Mouse (Mus musculus): ENCODE results near the gene Hmga2. TPM values are rescaled to one million over a fixed set of nuclear protein-coding genes. Genes with fewer than 3 reads are reported as not detected.

Gene Hmga2
- polyA plus RNA-seq (2015; fragmentation: Nextera tagmentation; extraction: Ambion mirVana), result 7.8 and 8.1 TPM in 2 replicates

GRCm38 (mm10) chr10:120475601-120476515 lies at the start of gene Hmga2:
Hmga2 (minus strand) TSS chr10:120476469.
- H3K27ac ChIP-seq, result peak within 1 kb of the TSS; percentile 85
- TF ChIP-seq CTCF (IDR thresholded peaks at IDR 0.05; ENCODE audit: low read depth), result no peak
- H3K4me1 ChIP-seq (replicated peaks; ENCODE audit: insufficient read depth, low read length), result no peaks in the 10 kb centered on the region; the same call in none of the 2 replicates
- DNase-seq (ENCODE audit: low spot score) (peak; percentile 85), ATAC-seq (replicated peaks; ENCODE audit: low FRiP score, low read depth) (peak; percentile 41)
- H3K27me3 ChIP-seq (ENCODE audit: insufficient read depth, low read length), result no peaks in the 10 kb centered on the region
- no peaks in the 10 kb centered on the region for H3K36me3 ChIP-seq (ENCODE audit: insufficient read depth, low read length)
- H3K4me2 ChIP-seq (ENCODE audit: low read length), result peak within 1 kb of the TSS; percentile 99
- H3K9me3 ChIP-seq (replicated peaks; ENCODE audit: low read length), result no peaks in the 10 kb centered on the region
- WGBS, result under 1% methylated on average over 95 of the region's 99 CpGs
- peak within 1 kb of the TSS; percentile 84 for H3K4me3 ChIP-seq (replicated peaks; ENCODE audit: low read depth, low read length)
- peak within 1 kb of the TSS; percentile 88 for H3K9ac ChIP-seq (ENCODE audit: low read depth, low read length)

- Histone ChIP-seq H3K4me1 (replicated peaks; ENCODE audit: insufficient read depth, low read length) (no peaks in the 10 kb centered on the region), H3K27me3 (ENCODE audit: insufficient read depth, low read length) (no peaks in the 10 kb centered on the region), H3K36me3 (ENCODE audit: insufficient read depth, low read length) (no peaks in the 10 kb centered on the region), H3K27ac (no peak overlapping the region), H3K4me2 (ENCODE audit: low read length) (no peak overlapping the region), H3K9me3 (replicated peaks; ENCODE audit: low read length) (no peaks in the 10 kb centered on the region), H3K9ac (ENCODE audit: low read depth, low read length) (no peak overlapping the region), H3K4me3 (replicated peaks; ENCODE audit: low read depth, low read length) (no peak overlapping the region)
- DNase-seq (ENCODE audit: low spot score) (no peak), ATAC-seq (replicated peaks; ENCODE audit: low FRiP score, low read depth) (no peak)
- 82% methylated on average over 2 of the region's 2 CpGs for WGBS
- TF ChIP-seq CTCF (IDR thresholded peaks at IDR 0.05; ENCODE audit: low read depth), result no peak
Measured at GRCm38 (mm10) chr10:120522959-120523358, 46.7 kb upstream of the Hmga2 start.

GRCm38 (mm10) chr10:120521912-120522575 lies 45.8 kb upstream of the Hmga2 start:
- no peak for TF ChIP-seq CTCF (IDR thresholded peaks at IDR 0.05; ENCODE audit: low read depth)
- 80% methylated on average over 9 of the region's 9 CpGs for WGBS
- H3K27ac ChIP-seq, result no peak overlapping the region
- no peak overlapping the region for H3K9ac ChIP-seq (ENCODE audit: low read depth, low read length)
- no peaks in the 10 kb centered on the region for H3K4me1 ChIP-seq (replicated peaks; ENCODE audit: insufficient read depth, low read length)
- H3K27me3 ChIP-seq (ENCODE audit: insufficient read depth, low read length), result no peaks in the 10 kb centered on the region
- H3K9me3 ChIP-seq (replicated peaks; ENCODE audit: low read length), result no peaks in the 10 kb centered on the region
- no peak overlapping the region for H3K4me2 ChIP-seq (ENCODE audit: low read length)
- H3K4me3 ChIP-seq (replicated peaks; ENCODE audit: low read depth, low read length), result no peak overlapping the region
- no peaks in the 10 kb centered on the region for H3K36me3 ChIP-seq (ENCODE audit: insufficient read depth, low read length)
- DNase-seq (ENCODE audit: low spot score), result no peak
- no peak for ATAC-seq (replicated peaks; ENCODE audit: low FRiP score, low read depth)

- H3K4me1 ChIP-seq (replicated peaks; ENCODE audit: insufficient read depth, low read length), result no peaks in the 10 kb centered on the region
- TF ChIP-seq CTCF (IDR thresholded peaks at IDR 0.05; ENCODE audit: low read depth), result no peak
- H3K9me3 ChIP-seq (replicated peaks; ENCODE audit: low read length), result no peaks in the 10 kb centered on the region
- H3K36me3 ChIP-seq (ENCODE audit: insufficient read depth, low read length), result no peaks in the 10 kb centered on the region
- peak; percentile 57 for DNase-seq (ENCODE audit: low spot score)
- H3K9ac ChIP-seq (ENCODE audit: low read depth, low read length), result no peak overlapping the region
- 10% methylated on average over 8 of the region's 8 CpGs for WGBS
- no peak overlapping the region for H3K4me2 ChIP-seq (ENCODE audit: low read length)
- no peaks in the 10 kb centered on the region for H3K27me3 ChIP-seq (ENCODE audit: insufficient read depth, low read length)
- no peak for ATAC-seq (replicated peaks; ENCODE audit: low FRiP score, low read depth)
- no peak overlapping the region for H3K27ac ChIP-seq
- no peak overlapping the region for H3K4me3 ChIP-seq (replicated peaks; ENCODE audit: low read depth, low read length)
Measured at GRCm38 (mm10) chr10:120516311-120516710, 40.0 kb upstream of the Hmga2 start.

- Histone ChIP-seq H3K4me3 (replicated peaks; ENCODE audit: low read depth, low read length) (no peak overlapping the region), H3K4me1 (replicated peaks; ENCODE audit: insufficient read depth, low read length) (no peaks in the 10 kb centered on the region), H3K9me3 (replicated peaks; ENCODE audit: low read length) (no peaks in the 10 kb centered on the region), H3K4me2 (ENCODE audit: low read length) (no peak overlapping the region), H3K27me3 (ENCODE audit: insufficient read depth, low read length) (no peaks in the 10 kb centered on the region), H3K27ac (no peak overlapping the region), H3K36me3 (ENCODE audit: insufficient read depth, low read length) (no peaks in the 10 kb centered on the region), H3K9ac (ENCODE audit: low read depth, low read length) (no peak overlapping the region)
- 38% methylated on average over 9 of the region's 9 CpGs for WGBS
- no peak for ATAC-seq (replicated peaks; ENCODE audit: low FRiP score, low read depth)
- TF ChIP-seq CTCF (IDR thresholded peaks at IDR 0.05; ENCODE audit: low read depth), result no peak
- no peak for DNase-seq (ENCODE audit: low spot score)
Measured at GRCm38 (mm10) chr10:120513721-120514120, 37.5 kb upstream of the Hmga2 start.

GRCm38 (mm10) chr10:120512946-120513345 lies 36.7 kb upstream of the Hmga2 start:
- ATAC-seq (replicated peaks; ENCODE audit: low FRiP score, low read depth) (no peak), DNase-seq (ENCODE audit: low spot score) (peak; percentile 50)
- Histone ChIP-seq H3K9me3 (replicated peaks; ENCODE audit: low read length) (no peaks in the 10 kb centered on the region), H3K4me2 (ENCODE audit: low read length) (no peak overlapping the region), H3K9ac (ENCODE audit: low read depth, low read length) (no peak overlapping the region), H3K27ac (no peak overlapping the region), H3K4me3 (replicated peaks; ENCODE audit: low read depth, low read length) (no peak overlapping the region), H3K4me1 (replicated peaks; ENCODE audit: insufficient read depth, low read length) (no peaks in the 10 kb centered on the region), H3K36me3 (ENCODE audit: insufficient read depth, low read length) (no peaks in the 10 kb centered on the region), H3K27me3 (ENCODE audit: insufficient read depth, low read length) (no peaks in the 10 kb centered on the region)
- TF ChIP-seq CTCF (IDR thresholded peaks at IDR 0.05; ENCODE audit: low read depth), result no peak
- WGBS, result 54% methylated on average over 4 of the region's 4 CpGs
